Mouse (Mus musculus): ENCODE measurements around the gene Pdzd2.

Gene Pdzd2

DNA sequence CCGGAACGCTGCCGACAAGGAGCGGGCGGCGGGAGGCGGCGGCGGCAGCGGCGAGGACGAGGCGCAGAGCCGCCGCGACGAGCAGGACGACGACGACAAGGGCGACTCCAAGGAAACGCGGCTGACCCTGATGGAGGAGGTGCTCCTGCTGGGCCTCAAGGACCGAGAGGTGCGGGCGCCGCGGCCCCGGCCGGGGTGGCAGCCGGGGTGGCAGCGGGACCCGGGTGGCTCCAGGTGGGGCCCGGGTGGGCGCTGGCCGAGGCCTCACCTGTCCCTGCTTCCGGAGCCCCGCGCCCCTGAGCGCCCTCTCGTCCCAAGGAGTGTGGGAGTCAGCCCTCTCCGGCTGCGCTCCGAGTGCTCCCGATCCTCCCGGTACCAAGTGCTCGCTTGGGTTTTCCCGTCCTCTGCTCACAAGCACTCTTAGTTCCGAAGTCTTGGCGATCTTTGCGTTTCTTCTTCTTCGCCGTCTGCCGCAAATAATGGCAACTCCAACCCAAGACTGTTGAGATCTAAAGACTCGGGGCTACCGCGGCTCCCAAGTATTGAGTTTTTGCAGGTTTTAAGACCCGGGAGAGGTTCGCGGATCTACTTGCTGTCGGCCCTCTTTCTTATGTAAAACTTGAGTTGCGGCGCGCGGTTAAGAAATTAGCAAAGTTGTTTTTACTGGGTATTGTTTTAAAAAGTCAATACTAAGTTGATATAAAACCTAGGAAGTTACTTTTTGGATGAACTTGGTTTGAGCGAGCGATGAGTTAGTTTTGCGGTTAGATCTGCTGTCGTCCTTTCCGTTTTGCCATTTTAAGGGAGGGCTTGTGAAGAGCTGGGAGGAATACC, 417.7 kb downstream of the Pdzd2 start, which contains the start of gene 1810049J17Rik:
Gene 1810049J17Rik, minus strand, starts transcription at position 112 of the 834 bp plus-strand sequence.
- DNase-seq (ENCODE audit: extremely low spot score, low spot score) = peak; percentile 84

DNA sequence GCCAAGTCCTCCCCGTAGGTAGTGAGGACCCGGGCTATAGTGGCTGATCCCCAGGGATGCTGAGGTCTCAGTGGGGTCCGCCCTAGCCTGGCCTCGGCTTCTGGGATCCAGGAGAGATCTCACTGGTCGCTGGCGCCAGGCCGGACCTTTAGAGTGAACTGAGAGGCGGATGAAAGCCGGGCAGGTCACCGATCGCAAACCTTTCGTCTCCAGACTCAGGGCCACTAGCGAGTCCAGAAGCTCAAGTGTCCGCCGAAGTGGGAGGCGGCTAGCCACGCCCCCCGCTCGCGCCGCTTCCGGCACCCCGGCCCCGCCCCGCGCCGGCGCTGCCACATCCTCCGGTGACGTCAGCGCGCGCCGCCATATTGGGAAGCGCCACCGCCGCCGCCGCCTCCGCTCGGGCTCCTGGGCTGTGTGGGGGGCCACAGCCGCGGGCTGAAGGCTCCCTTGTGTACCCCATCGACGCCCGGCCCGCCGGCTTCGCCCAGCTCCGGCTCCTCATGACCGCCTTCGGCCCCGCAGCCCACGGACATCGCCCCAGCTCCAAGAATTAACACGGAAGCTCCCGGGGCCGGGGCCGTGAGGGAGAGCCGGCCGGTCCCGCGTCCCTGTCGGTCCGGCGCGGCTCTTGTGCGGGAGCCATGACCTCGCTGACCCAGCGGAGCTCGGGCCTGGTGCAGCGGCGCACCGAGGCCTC, 418.5 kb downstream of the Pdzd2 start, which contains the start of gene Golph3:
Gene Golph3, plus strand, starts transcription at position 360 of the 697 bp plus-strand sequence.
- DNase-seq (ENCODE audit: extremely low spot score, low spot score) = peak; percentile 95

DNA sequence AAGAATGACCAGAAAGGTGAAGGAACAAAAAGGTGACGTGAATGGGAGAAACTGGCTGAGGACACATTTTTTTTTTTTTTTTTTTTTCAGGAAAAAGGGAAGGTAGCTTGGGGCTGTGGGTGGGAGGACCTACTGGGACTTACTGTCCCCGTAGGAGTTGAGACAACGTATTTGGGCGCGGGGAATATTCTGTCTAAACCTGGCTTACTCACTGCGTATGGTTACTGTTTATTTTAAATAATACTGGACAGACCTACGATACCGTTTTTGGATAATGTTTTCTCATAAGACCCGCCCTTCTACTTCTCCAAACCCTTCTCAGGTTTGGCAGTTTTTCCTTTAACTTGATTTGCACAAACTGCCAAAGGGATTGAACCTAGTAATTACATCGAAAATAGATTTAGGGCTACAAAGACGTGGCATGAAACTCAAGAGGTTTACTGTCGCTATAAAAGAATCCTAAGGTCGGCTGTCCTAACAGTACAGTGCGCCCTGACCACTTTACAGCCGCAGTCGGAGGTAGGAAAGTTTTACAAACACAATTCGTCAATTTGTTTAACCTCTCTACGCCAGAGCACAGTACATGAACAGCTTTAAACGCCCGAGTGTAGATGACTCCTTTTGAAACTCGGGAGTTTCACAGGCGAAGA, 419.2 kb downstream of the Pdzd2 start:
- DNase-seq (ENCODE audit: extremely low spot score, low spot score) = no peak

- no peak for DNase-seq (ENCODE audit: extremely low spot score, low spot score)
These were observed 419.8 kb downstream of the Pdzd2 start for GRCm38 (mm10) chr15:12319889-12320288.

- no peak for DNase-seq (ENCODE audit: extremely low spot score, low spot score)
These were observed 421.3 kb downstream of the Pdzd2 start for GRCm38 (mm10) chr15:12318451-12318850.

GRCm38 (mm10) chr15:12317290-12317689, 422.4 kb downstream of the Pdzd2 start:
- DNase-seq (ENCODE audit: extremely low spot score, low spot score) = no peak

DNA sequence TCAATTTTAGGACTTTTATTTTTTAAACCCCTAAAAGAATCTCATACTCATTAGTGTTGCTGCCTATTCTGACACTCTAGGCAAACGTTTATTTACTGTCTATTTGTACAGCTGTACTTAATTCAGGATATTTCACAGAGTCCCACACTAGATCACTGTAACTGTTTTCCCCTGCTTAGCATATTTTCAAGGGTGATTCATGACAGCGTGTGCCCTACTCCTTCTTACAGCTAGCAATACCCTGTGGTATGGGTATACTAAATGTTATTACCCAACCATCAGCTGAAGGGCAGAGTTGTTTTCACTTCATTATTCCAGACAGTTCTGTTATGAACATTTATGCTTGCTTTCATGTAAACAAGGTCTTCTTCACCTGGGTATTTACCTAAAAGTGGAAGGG, 423.7 kb downstream of the Pdzd2 start:
- no peak for DNase-seq (ENCODE audit: extremely low spot score, low spot score)

GRCm38 (mm10) chr15:12314584-12314983, 425.1 kb downstream of the Pdzd2 start:
- no peak for DNase-seq (ENCODE audit: extremely low spot score, low spot score)

GRCm38 (mm10) chr15:12313255-12313654, 426.5 kb downstream of the Pdzd2 start:
- DNase-seq (ENCODE audit: extremely low spot score, low spot score) = no peak

GRCm38 (mm10) chr15:12311465-12311864, 428.3 kb downstream of the Pdzd2 start:
- no peak for DNase-seq (ENCODE audit: extremely low spot score, low spot score)

DNA sequence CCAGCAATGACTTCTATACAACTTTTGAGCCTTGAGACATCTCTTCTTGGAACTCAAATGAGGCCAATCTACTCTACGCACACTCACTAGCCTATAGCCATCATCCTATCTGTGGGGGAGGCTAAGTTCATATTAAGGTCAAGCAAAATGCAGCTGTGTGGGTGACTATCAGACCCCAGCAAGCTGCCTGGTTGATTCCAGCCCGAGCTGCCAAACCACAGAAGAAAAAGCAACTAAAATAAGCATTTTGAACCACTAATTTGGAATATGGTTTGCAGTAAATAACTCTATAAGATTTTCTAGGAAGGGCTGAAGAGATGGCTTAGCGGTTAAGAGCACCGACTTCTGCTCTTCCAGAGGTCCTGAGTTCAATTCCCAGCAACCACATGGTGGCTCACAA, 429.0 kb downstream of the Pdzd2 start:
- no peak for DNase-seq (ENCODE audit: extremely low spot score, low spot score)

Measured in neural tube, embryonic 10.5 days (tissue).